ENCODE assay signal across 9 mouse cellular contexts in the genomic region with DNA sequence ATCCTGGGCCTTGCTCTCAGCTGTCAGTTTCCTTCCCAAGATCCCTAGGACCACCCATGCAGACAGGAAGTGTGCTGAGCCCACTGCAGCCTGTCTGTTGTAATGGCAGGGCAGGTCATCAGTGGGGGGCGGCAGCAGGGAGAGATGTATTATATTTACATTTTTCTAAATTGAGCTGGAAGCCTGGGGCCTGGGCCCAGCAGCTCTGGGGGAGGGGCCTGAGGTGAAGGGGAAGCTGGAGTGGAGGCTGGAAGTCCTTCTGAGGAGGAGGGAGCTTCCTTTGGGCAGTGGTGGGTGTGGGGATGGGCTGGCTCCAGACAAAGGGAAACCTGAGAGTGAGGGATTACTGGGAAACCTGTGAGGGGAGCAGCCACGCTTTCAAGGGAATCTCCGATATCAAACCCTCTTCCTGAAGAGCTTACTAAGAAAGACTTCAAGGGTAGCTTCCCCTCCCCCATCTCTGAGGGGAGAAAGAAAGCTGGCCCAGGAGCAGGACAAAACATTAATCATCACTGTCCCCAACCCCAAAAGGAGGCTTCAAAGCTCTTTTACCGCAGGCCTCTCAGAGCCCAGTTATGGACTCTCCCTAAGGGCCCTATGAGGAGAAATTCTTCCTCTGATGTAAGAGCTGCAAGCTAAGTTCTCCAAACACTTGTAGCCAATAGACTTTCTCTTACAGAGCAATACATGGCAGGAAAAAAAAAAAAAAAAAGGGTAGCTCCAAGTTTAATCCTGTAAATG.
DNase-seq lines count a peak whose midpoint lies in the region; ATAC-seq lines count a peak whose summit lies in the region.
"Had no signal": no experiment of that assay in that cellular context is flagged by ENCODE, and none has a peak within 500 bp of the region (broad histone marks: within the 10 kb centered on the region; RNA-seq: fewer than 3 reads in every experiment).

No protein-coding gene starts in this region.

- no peak overlapping the region for H3K4me3 ChIP-seq in forebrain, embryonic 11.5 days (ENCODE audit: low read depth, low read length)
- H3K4me3 ChIP-seq in forebrain, embryonic 13.5 days, result no peak overlapping the region
- H3K4me3 ChIP-seq in midbrain, embryonic 11.5 days (ENCODE audit: low read depth, low read length), result no peak overlapping the region
- H3K4me3 ChIP-seq in midbrain, embryonic 15.5 days, result no peak overlapping the region
- no peak overlapping the region for H3K4me3 ChIP-seq in stomach, embryonic 16.5 days (replicated peaks; ENCODE audit: low read length)

- H3K4me2 ChIP-seq in forebrain, embryonic 11.5 days (ENCODE audit: low read depth, low read length, severe bottlenecking), result no peak overlapping the region
- no peak overlapping the region for H3K4me2 ChIP-seq in forebrain, embryonic 13.5 days
- no peak overlapping the region for H3K4me2 ChIP-seq in midbrain, embryonic 11.5 days
- no peak overlapping the region for H3K4me2 ChIP-seq in midbrain, embryonic 15.5 days
- H3K4me2 ChIP-seq in stomach, embryonic 16.5 days (ENCODE audit: low read depth, low read length), result no peak overlapping the region

- WGBS in forebrain, embryonic 11.5 days, result 8% methylated on average over 4 of the region's 4 CpGs
- 8% methylated on average over 4 of the region's 4 CpGs for WGBS in forebrain, embryonic 13.5 days
- WGBS in midbrain, embryonic 11.5 days, result 7% methylated on average over 4 of the region's 4 CpGs
- 16% methylated on average over 4 of the region's 4 CpGs for WGBS in midbrain, embryonic 15.5 days
- WGBS in stomach, embryonic 16.5 days, result 13% methylated on average over 4 of the region's 4 CpGs

- H3K9ac ChIP-seq in forebrain, embryonic 11.5 days (ENCODE audit: low read length), result no peak overlapping the region
- no peak overlapping the region for H3K9ac ChIP-seq in forebrain, embryonic 13.5 days
- H3K9ac ChIP-seq in midbrain, embryonic 11.5 days (ENCODE audit: low read length), result no peak overlapping the region
- H3K9ac ChIP-seq in midbrain, embryonic 15.5 days, result no peak overlapping the region
- H3K9ac ChIP-seq in stomach, embryonic 16.5 days (ENCODE audit: low read length), result no peak overlapping the region
- H3K9ac ChIP-seq: forebrain, postnatal 0 days had no signal

- DNase-seq in forebrain, embryonic 11.5 days (ENCODE audit: low spot score), result peak; percentile 72
- peak; percentile 88 for DNase-seq in midbrain, embryonic 11.5 days (ENCODE audit: low spot score, missing footprints)
- peak; percentile 71 for DNase-seq in kidney, postnatal 10 days
- no peak for DNase-seq in Muller cell, postnatal 12 days (ENCODE audit: inconsistent ontology term)
- no peak for DNase-seq in layer of hippocampus, postnatal 25 days (ENCODE audit: extremely low spot score in 1 of 2, low spot score in 1 of 2)
- DNase-seq: forebrain, postnatal 0 days had no signal

- H3K27me3 ChIP-seq in forebrain, embryonic 11.5 days (ENCODE audit: control insufficient read depth, insufficient read depth, low read length), result no peaks in the 10 kb centered on the region
- no peaks in the 10 kb centered on the region for H3K27me3 ChIP-seq in forebrain, embryonic 13.5 days
- no peaks in the 10 kb centered on the region for H3K27me3 ChIP-seq in midbrain, embryonic 11.5 days (ENCODE audit: control insufficient read depth, insufficient read depth, low read length)
- H3K27me3 ChIP-seq in midbrain, embryonic 15.5 days (replicated peaks), result no peaks in the 10 kb centered on the region
- no peaks in the 10 kb centered on the region for H3K27me3 ChIP-seq in stomach, embryonic 16.5 days (ENCODE audit: control insufficient read depth, insufficient read depth, low read length)

- no peaks in the 10 kb centered on the region for H3K9me3 ChIP-seq in forebrain, embryonic 11.5 days (ENCODE audit: control insufficient read depth, low read length)
- H3K9me3 ChIP-seq in forebrain, embryonic 13.5 days (replicated peaks), result no peaks in the 10 kb centered on the region
- no peaks in the 10 kb centered on the region for H3K9me3 ChIP-seq in midbrain, embryonic 11.5 days (ENCODE audit: control insufficient read depth, low read length)
- H3K9me3 ChIP-seq in midbrain, embryonic 15.5 days, result no peaks in the 10 kb centered on the region
- no peaks in the 10 kb centered on the region for H3K9me3 ChIP-seq in stomach, embryonic 16.5 days (replicated peaks; ENCODE audit: control insufficient read depth, low read length)

- H3K4me1 ChIP-seq in forebrain, embryonic 11.5 days (replicated peaks; ENCODE audit: control insufficient read depth, insufficient read depth, low read length), result peaks cover 4% of the 10 kb centered on the region; the same call in 1 of the 2 replicates
- no peaks in the 10 kb centered on the region for H3K4me1 ChIP-seq in forebrain, embryonic 13.5 days
- peaks cover 4% of the 10 kb centered on the region; the same call in 1 of the 2 replicates for H3K4me1 ChIP-seq in midbrain, embryonic 11.5 days (ENCODE audit: control insufficient read depth, insufficient read depth, low read length)
- peaks cover 8% of the 10 kb centered on the region; the same call in 1 of the 2 replicates for H3K4me1 ChIP-seq in midbrain, embryonic 15.5 days
- peaks cover 14% of the 10 kb centered on the region for H3K4me1 ChIP-seq in stomach, embryonic 16.5 days (ENCODE audit: control insufficient read depth, insufficient read depth, low read length)

- peak; percentile 76; the same call in 1 of the 2 replicates for ATAC-seq in forebrain, embryonic 11.5 days (replicated peaks; ENCODE audit: low FRiP score)
- no peak for ATAC-seq in forebrain, embryonic 13.5 days
- peak; percentile 79 for ATAC-seq in midbrain, embryonic 11.5 days (ENCODE audit: low FRiP score)
- ATAC-seq in midbrain, embryonic 15.5 days (replicated peaks), result no peak
- ATAC-seq in stomach, embryonic 16.5 days (ENCODE audit: insufficient read depth, low FRiP score), result peak; percentile 91
- ATAC-seq: forebrain, postnatal 0 days had no signal

- H3K27ac ChIP-seq in forebrain, embryonic 11.5 days (ENCODE audit: low read depth, low read length), result no peak overlapping the region
- no peak overlapping the region for H3K27ac ChIP-seq in forebrain, embryonic 13.5 days
- H3K27ac ChIP-seq in midbrain, embryonic 11.5 days (ENCODE audit: low read depth, low read length), result no peak overlapping the region
- no peak overlapping the region for H3K27ac ChIP-seq in midbrain, embryonic 15.5 days
- H3K27ac ChIP-seq in stomach, embryonic 16.5 days (ENCODE audit: low read length), result peak overlapping the region; percentile 71

- no peaks in the 10 kb centered on the region for H3K36me3 ChIP-seq in forebrain, embryonic 11.5 days (ENCODE audit: control insufficient read depth, insufficient read depth, low read length)
- H3K36me3 ChIP-seq in forebrain, embryonic 13.5 days (ENCODE audit: poor library complexity, severe bottlenecking), result no peaks in the 10 kb centered on the region
- no peaks in the 10 kb centered on the region for H3K36me3 ChIP-seq in midbrain, embryonic 11.5 days (ENCODE audit: control insufficient read depth, insufficient read depth, low read length)
- H3K36me3 ChIP-seq in midbrain, embryonic 15.5 days (replicated peaks), result no peaks in the 10 kb centered on the region
- no peaks in the 10 kb centered on the region for H3K36me3 ChIP-seq in stomach, embryonic 16.5 days (ENCODE audit: control insufficient read depth, insufficient read depth, low read length)

Comparison
In these comparisons a context has a peak if more than half of its experiments do, and no peak if none do; other contexts are left out.
1. ATAC-seq: peak in forebrain, embryonic 11.5 days (single experiment), midbrain, embryonic 11.5 days (single experiment) and stomach, embryonic 16.5 days (single experiment); none in forebrain, embryonic 13.5 days (single experiment) and midbrain, embryonic 15.5 days (single experiment).
2. DNase-seq: peak in forebrain, embryonic 11.5 days (single experiment), midbrain, embryonic 11.5 days (single experiment) and kidney, postnatal 10 days (single experiment); none in Muller cell, postnatal 12 days (single experiment) and layer of hippocampus, postnatal 25 days (0 of 2).